Mouse (Mus musculus): Measurements from ENCODE around the gene Duox2. TPM values are rescaled to one million over a fixed set of nuclear protein-coding genes. Genes with fewer than 3 reads are reported as not detected.

Gene Duox2
- polyA plus RNA-seq, 1 experiment, result 0.11 TPM

- 22% methylated on average over 7 of the region's 7 CpGs for WGBS
- no peak overlapping the region for H3K27ac ChIP-seq (ENCODE audit: insufficient read depth, low read length)
These were observed 12.1 kb downstream of the Duox2 start for GRCm38 (mm10) chr2:122286137-122286536.

GRCm38 (mm10) chr2:122284091-122284490, 14.2 kb downstream of the Duox2 start:
- Histone ChIP-seq H3K27ac (ENCODE audit: insufficient read depth, low read length) (no peak overlapping the region), H3K27me3 (ENCODE audit: control insufficient read depth, insufficient read depth, low read length) (no peaks in the 10 kb centered on the region; the same call in 1 of the 2 replicates), H3K4me3 (replicated peaks; ENCODE audit: insufficient read depth, low read depth, low read length) (no peak overlapping the region), H3K4me1 (ENCODE audit: control insufficient read depth, insufficient read depth, low read length) (no peaks in the 10 kb centered on the region)
- WGBS, result 83% methylated on average over 9 of the region's 9 CpGs
- TF ChIP-seq POLR2A (IDR thresholded peaks at IDR 0.05; ENCODE audit: borderline replicate concordance, insufficient read depth, low read length), result no peak
- no peak for DNase-seq

More at GRCm38 (mm10) chr2:122286137-122286536, 12.1 kb downstream of the Duox2 start:
- Histone ChIP-seq H3K27me3 (ENCODE audit: control insufficient read depth, insufficient read depth, low read length) (no peaks in the 10 kb centered on the region; the same call in 1 of the 2 replicates), H3K4me3 (replicated peaks; ENCODE audit: insufficient read depth, low read depth, low read length) (no peak overlapping the region), H3K4me1 (ENCODE audit: control insufficient read depth, insufficient read depth, low read length) (no peaks in the 10 kb centered on the region)
- DNase-seq, result no peak
- TF ChIP-seq CTCF (IDR thresholded peaks at IDR 0.05; ENCODE audit: borderline replicate concordance, insufficient read depth, low read depth, low read length) (no peak), POLR2A (IDR thresholded peaks at IDR 0.05; ENCODE audit: borderline replicate concordance, insufficient read depth, low read length) (no peak)

- WGBS, result 92% methylated on average over 3 of the region's 3 CpGs
- TF ChIP-seq POLR2A (IDR thresholded peaks at IDR 0.05; ENCODE audit: borderline replicate concordance, insufficient read depth, low read length) (no peak), CTCF (IDR thresholded peaks at IDR 0.05; ENCODE audit: borderline replicate concordance, insufficient read depth, low read depth, low read length) (no peak)
- H3K4me1 ChIP-seq (ENCODE audit: control insufficient read depth, insufficient read depth, low read length), result no peaks in the 10 kb centered on the region
- no peak for DNase-seq
- no peak overlapping the region for H3K27ac ChIP-seq (ENCODE audit: insufficient read depth, low read length)
- H3K27me3 ChIP-seq (ENCODE audit: control insufficient read depth, insufficient read depth, low read length), result no peaks in the 10 kb centered on the region
- H3K4me3 ChIP-seq (replicated peaks; ENCODE audit: insufficient read depth, low read depth, low read length), result no peak overlapping the region
These were observed 19.5 kb downstream of the Duox2 start for GRCm38 (mm10) chr2:122278769-122279168.

- H3K27me3 ChIP-seq (ENCODE audit: control insufficient read depth, insufficient read depth, low read length), result no peaks in the 10 kb centered on the region
- no peak overlapping the region for H3K4me3 ChIP-seq (replicated peaks; ENCODE audit: insufficient read depth, low read depth, low read length)
- H3K4me1 ChIP-seq (ENCODE audit: control insufficient read depth, insufficient read depth, low read length), result no peaks in the 10 kb centered on the region
- no peak for DNase-seq
- WGBS, result 87% methylated on average over 7 of the region's 7 CpGs
- TF ChIP-seq POLR2A (IDR thresholded peaks at IDR 0.05; ENCODE audit: borderline replicate concordance, insufficient read depth, low read length), result no peak
- TF ChIP-seq CTCF (IDR thresholded peaks at IDR 0.05; ENCODE audit: borderline replicate concordance, insufficient read depth, low read depth, low read length), result no peak
- no peak overlapping the region for H3K27ac ChIP-seq (ENCODE audit: insufficient read depth, low read length)
These were observed 31.6 kb downstream of the Duox2 start for GRCm38 (mm10) chr2:122266407-122267193.

- WGBS, result 66% methylated on average over 3 of the region's 3 CpGs
- Histone ChIP-seq H3K4me3 (replicated peaks; ENCODE audit: insufficient read depth, low read depth, low read length) (no peak overlapping the region), H3K27ac (ENCODE audit: insufficient read depth, low read length) (no peak overlapping the region), H3K4me1 (ENCODE audit: control insufficient read depth, insufficient read depth, low read length) (no peaks in the 10 kb centered on the region), H3K27me3 (ENCODE audit: control insufficient read depth, insufficient read depth, low read length) (no peaks in the 10 kb centered on the region)
- no peak for TF ChIP-seq POLR2A (IDR thresholded peaks at IDR 0.05; ENCODE audit: borderline replicate concordance, insufficient read depth, low read length)
- no peak for TF ChIP-seq CTCF (IDR thresholded peaks at IDR 0.05; ENCODE audit: borderline replicate concordance, insufficient read depth, low read depth, low read length)
- DNase-seq, result no peak
These were observed 33.6 kb downstream of the Duox2 start for GRCm38 (mm10) chr2:122264690-122265089.

- Histone ChIP-seq H3K27ac (ENCODE audit: insufficient read depth, low read length) (no peak overlapping the region), H3K27me3 (ENCODE audit: control insufficient read depth, insufficient read depth, low read length) (no peaks in the 10 kb centered on the region), H3K4me1 (ENCODE audit: control insufficient read depth, insufficient read depth, low read length) (no peaks in the 10 kb centered on the region), H3K4me3 (replicated peaks; ENCODE audit: insufficient read depth, low read depth, low read length) (no peak overlapping the region)
- DNase-seq, result no peak
- no peak for TF ChIP-seq POLR2A (IDR thresholded peaks at IDR 0.05; ENCODE audit: borderline replicate concordance, insufficient read depth, low read length)
- TF ChIP-seq CTCF (IDR thresholded peaks at IDR 0.05; ENCODE audit: borderline replicate concordance, insufficient read depth, low read depth, low read length), result no peak
- 92% methylated on average over 5 of the region's 5 CpGs for WGBS
These were observed 37.5 kb downstream of the Duox2 start for GRCm38 (mm10) chr2:122260729-122261128.

GRCm38 (mm10) chr2:122255997-122256396, 42.3 kb downstream of the Duox2 start:
- no peaks in the 10 kb centered on the region for H3K27me3 ChIP-seq (ENCODE audit: control insufficient read depth, insufficient read depth, low read length)
- H3K27ac ChIP-seq (ENCODE audit: insufficient read depth, low read length), result no peak overlapping the region
- no peak for TF ChIP-seq POLR2A (IDR thresholded peaks at IDR 0.05; ENCODE audit: borderline replicate concordance, insufficient read depth, low read length)
- TF ChIP-seq CTCF (IDR thresholded peaks at IDR 0.05; ENCODE audit: borderline replicate concordance, insufficient read depth, low read depth, low read length), result no peak
- H3K4me1 ChIP-seq (ENCODE audit: control insufficient read depth, insufficient read depth, low read length), result no peaks in the 10 kb centered on the region
- no peak for DNase-seq
- no peak overlapping the region for H3K4me3 ChIP-seq (replicated peaks; ENCODE audit: insufficient read depth, low read depth, low read length)
- 94% methylated on average over 5 of the region's 5 CpGs for WGBS

- no peak overlapping the region for H3K4me3 ChIP-seq (replicated peaks; ENCODE audit: insufficient read depth, low read depth, low read length)
- 89% methylated on average over 10 of the region's 10 CpGs for WGBS
- no peak for DNase-seq
- no peak for TF ChIP-seq POLR2A (IDR thresholded peaks at IDR 0.05; ENCODE audit: borderline replicate concordance, insufficient read depth, low read length)
- TF ChIP-seq CTCF (IDR thresholded peaks at IDR 0.05; ENCODE audit: borderline replicate concordance, insufficient read depth, low read depth, low read length), result no peak
- peaks cover 3% of the 10 kb centered on the region; the same call in 1 of the 2 replicates for H3K4me1 ChIP-seq (ENCODE audit: control insufficient read depth, insufficient read depth, low read length)
- no peaks in the 10 kb centered on the region; the same call in 1 of the 2 replicates for H3K27me3 ChIP-seq (ENCODE audit: control insufficient read depth, insufficient read depth, low read length)
- no peak overlapping the region for H3K27ac ChIP-seq (ENCODE audit: insufficient read depth, low read length)
These were observed 50.5 kb downstream of the Duox2 start for GRCm38 (mm10) chr2:122247786-122248185.
